Mouse (Mus musculus) intestine, embryonic 16.5 days (tissue): Measurements from ENCODE around the gene Clint1. TPM values are rescaled to one million over a fixed set of nuclear protein-coding genes. Genes with fewer than 3 reads are reported as not detected.

Experiments used
- ATAC-seq: fragments of 200-750 bp; cut with Nextera tagmentation; 2 replicates; pipeline ENCODE4 v1.8.0; 2017; ENCODE audit warnings: moderate TSS enrichment, moderate library complexity
- H3K27ac ChIP-seq: fragments of 300-500 bp; sonication (generic); 2 replicates; pipeline ENCODE4 v1.5.1; 2014; ENCODE audit warnings: mild to moderate bottlenecking, low read length
- H3K27me3 ChIP-seq: fragments of 300-500 bp; sonication (generic); replicated peaks from 2 replicates; pipeline ENCODE4 v1.6.1; 2014; ENCODE audit warnings: low read length, control low read depth, mixed read lengths; ENCODE audit not compliant: control insufficient read depth, insufficient read depth
- H3K36me3 ChIP-seq: fragments of 300-500 bp; sonication (generic); 2 replicates; pipeline ENCODE4 v1.6.1; 2014; ENCODE audit warnings: low read length, control low read depth; ENCODE audit not compliant: control insufficient read depth, insufficient read depth
- H3K4me1 ChIP-seq: fragments of 300-500 bp; sonication (generic); 2 replicates; pipeline ENCODE4 v1.6.1; 2014; ENCODE audit warnings: low read length, control low read depth, mixed read lengths; ENCODE audit not compliant: control insufficient read depth, insufficient read depth
- H3K4me2 ChIP-seq: fragments of 300-500 bp; sonication (generic); 2 replicates; pipeline ENCODE4 v1.6.1; 2014; ENCODE audit warnings: low read depth, low read length, control low read depth
- H3K4me3 ChIP-seq: fragments of 300-500 bp; sonication (generic); 2 replicates; pipeline ENCODE4 v1.5.1; 2014; ENCODE audit warnings: mild to moderate bottlenecking, low read length
- H3K9ac ChIP-seq: fragments of 300-500 bp; sonication (generic); 2 replicates; pipeline ENCODE4 v1.6.1; 2014; ENCODE audit warnings: low read depth, low read length
- H3K9me3 ChIP-seq: fragments of 300-500 bp; sonication (generic); 2 replicates; pipeline ENCODE4 v1.6.1; 2016; ENCODE audit warnings: low read length, control low read depth; ENCODE audit not compliant: control insufficient read depth
- WGBS: fragments of 180-500 bp; shearing (Covaris S2); extraction: QIAGEN DNeasy Blood & Tissue Kit; methylation state at CpG from one replicate; pipeline ENCODE4 v1.1.7; 2014; 5-methylcytosine and 5-hydroxymethylcytosine counted together
- polyA plus RNA-seq: library from polyadenylated mRNA; unstranded; fragments of >200 nt; fragmentation: Nextera tagmentation; extraction: Ambion mirVana; gene quantifications from 2 replicates; pipeline ENCODE4 v1.2.1, GENCODE M21; 2015

The Clint1 gene
- polyA plus RNA-seq = 101 and 114 TPM in 2 replicates

- peak; percentile 86 for ATAC-seq
- H3K27me3 ChIP-seq = no peaks in the 10 kb centered on the region
- peaks cover 35% of the 10 kb centered on the region for H3K4me1 ChIP-seq
- H3K9me3 ChIP-seq = no peaks in the 10 kb centered on the region
- H3K9ac ChIP-seq = peak within 1 kb of the TSS; percentile 94
- under 1% methylated on average over 51 of the region's 57 CpGs for WGBS
- H3K27ac ChIP-seq = peak within 1 kb of the TSS; percentile 90
- H3K4me2 ChIP-seq = peak within 1 kb of the TSS; percentile 58
- H3K36me3 ChIP-seq = no peaks in the 10 kb centered on the region
- H3K4me3 ChIP-seq = peak within 1 kb of the TSS; percentile 85
Observed at GRCm38 (mm10) chr11:45851516-45852123, at the start of gene Clint1. Clint1 (plus strand) TSS chr11:45852051.

DNA sequence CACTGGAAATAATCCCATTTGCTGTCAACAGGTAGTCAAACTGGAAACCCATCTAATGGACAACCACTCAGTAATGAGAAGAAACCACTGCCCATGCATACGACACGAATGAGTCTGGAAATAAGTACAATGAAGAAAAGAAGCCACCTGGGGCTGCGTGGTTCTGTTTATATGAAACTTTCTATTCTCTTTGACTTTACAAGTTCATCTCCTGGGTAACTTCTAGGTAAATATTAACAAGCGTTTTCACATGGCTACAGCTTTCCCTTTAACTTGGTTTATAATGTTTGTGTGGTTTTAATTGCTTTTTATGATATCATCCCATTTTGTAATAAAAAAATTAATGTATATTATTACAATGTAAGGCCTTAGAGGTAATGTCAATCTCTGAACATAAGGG lies 47.8 kb upstream of the Clint1 start:
- 65% methylated on average over 4 of the region's 4 CpGs for WGBS

GRCm38 (mm10) chr11:45805312-45805772 lies 46.5 kb upstream of the Clint1 start:
- ATAC-seq = peak; percentile 92
- Histone ChIP-seq H3K4me2 (0 out of 2 replicates have a peak overlapping the region, but pooled peaks have one; percentile 21), H3K27me3 (no peaks in the 10 kb centered on the region), H3K9ac (no peak overlapping the region), H3K9me3 (no peaks in the 10 kb centered on the region), H3K36me3 (no peaks in the 10 kb centered on the region), H3K4me1 (peaks cover 9% of the 10 kb centered on the region), H3K4me3 (no peak overlapping the region), H3K27ac (peak overlapping the region; percentile 85)
- WGBS = 49% methylated on average over 6 of the region's 6 CpGs

More for the DNA sequence above, 47.8 kb upstream of the Clint1 start:
- H3K4me1 ChIP-seq = peaks cover 15% of the 10 kb centered on the region
- H3K4me2 ChIP-seq = no peak overlapping the region
- no peaks in the 10 kb centered on the region for H3K36me3 ChIP-seq
- H3K27ac ChIP-seq = peak overlapping the region; percentile 4; the same call in 1 of the 2 replicates
- no peaks in the 10 kb centered on the region for H3K9me3 ChIP-seq
- ATAC-seq = no peak
- H3K9ac ChIP-seq = no peak overlapping the region
- H3K4me3 ChIP-seq = no peak overlapping the region
- no peaks in the 10 kb centered on the region for H3K27me3 ChIP-seq

DNA sequence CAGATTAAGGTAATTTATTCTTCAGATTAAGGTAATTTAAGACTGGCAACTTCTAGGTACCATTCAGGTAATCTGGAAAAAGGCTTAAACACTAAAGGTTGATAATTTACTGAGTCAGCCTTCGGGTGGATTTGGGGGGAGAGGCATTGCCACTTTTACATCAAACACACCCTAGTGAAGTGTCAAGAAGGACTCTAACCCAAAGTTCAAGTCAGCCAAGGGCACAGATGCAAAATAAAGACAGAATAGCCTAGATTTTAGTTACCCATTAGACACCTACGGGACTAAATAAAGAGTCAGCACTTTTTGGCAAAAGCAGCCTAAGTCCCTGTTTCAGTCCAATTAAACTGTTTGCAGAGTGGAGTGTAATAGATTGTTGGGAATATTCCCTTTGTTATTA lies 46.0 kb upstream of the Clint1 start:
- Histone ChIP-seq H3K4me1 (peaks cover 5% of the 10 kb centered on the region; the same call in 1 of the 2 replicates), H3K4me3 (no peak overlapping the region), H3K9me3 (no peaks in the 10 kb centered on the region), H3K27me3 (no peaks in the 10 kb centered on the region), H3K9ac (no peak overlapping the region), H3K4me2 (peak overlapping the region; percentile 21; the same call in 1 of the 2 replicates), H3K36me3 (no peaks in the 10 kb centered on the region), H3K27ac (peak overlapping the region; percentile 85)
- no peak for ATAC-seq
- 59% methylated on average over 2 of the region's 2 CpGs for WGBS

DNA sequence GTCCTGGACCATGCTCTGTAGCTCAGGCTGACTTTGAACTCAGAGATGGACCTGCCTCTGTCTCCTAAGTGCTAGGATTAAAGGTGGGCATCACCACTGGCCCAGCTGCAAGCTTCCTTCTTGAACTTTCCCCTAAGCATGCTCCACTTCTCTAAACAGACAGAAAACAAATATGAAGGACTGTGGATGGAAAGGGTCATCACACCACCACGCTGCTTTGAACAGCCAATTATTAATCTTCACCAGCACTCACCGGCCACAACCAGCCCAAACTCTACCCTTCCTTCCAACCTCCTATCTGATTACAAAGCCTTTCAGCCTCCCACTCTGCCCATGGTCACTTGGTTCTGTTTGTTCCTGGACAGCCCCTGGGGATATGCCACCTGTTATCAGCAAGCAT lies 45.6 kb upstream of the Clint1 start:
- Histone ChIP-seq H3K36me3 (no peaks in the 10 kb centered on the region), H3K4me3 (no peak overlapping the region), H3K9me3 (no peaks in the 10 kb centered on the region), H3K27ac (peak overlapping the region; percentile 85), H3K4me1 (peaks cover 5% of the 10 kb centered on the region; the same call in 1 of the 2 replicates), H3K27me3 (no peaks in the 10 kb centered on the region), H3K9ac (0 out of 2 replicates have a peak overlapping the region, but pooled peaks have one; percentile 18), H3K4me2 (peak overlapping the region; percentile 8; the same call in 1 of the 2 replicates)
- WGBS = 60% methylated on average over 2 of the region's 2 CpGs
- no peak for ATAC-seq

GRCm38 (mm10) chr11:45806809-45807208 lies 45.0 kb upstream of the Clint1 start:
- Histone ChIP-seq H3K4me1 (peaks cover 5% of the 10 kb centered on the region; the same call in 1 of the 2 replicates), H3K9me3 (no peaks in the 10 kb centered on the region), H3K9ac (0 out of 2 replicates have a peak overlapping the region, but pooled peaks have one; percentile 18), H3K4me2 (0 out of 2 replicates have a peak overlapping the region, but pooled peaks have one; percentile 8), H3K36me3 (no peaks in the 10 kb centered on the region), H3K27ac (peak overlapping the region; percentile 85; the same call in 1 of the 2 replicates), H3K4me3 (no peak overlapping the region), H3K27me3 (no peaks in the 10 kb centered on the region)
- no peak for ATAC-seq
- 95% methylated on average over 3 of the region's 3 CpGs for WGBS

DNA sequence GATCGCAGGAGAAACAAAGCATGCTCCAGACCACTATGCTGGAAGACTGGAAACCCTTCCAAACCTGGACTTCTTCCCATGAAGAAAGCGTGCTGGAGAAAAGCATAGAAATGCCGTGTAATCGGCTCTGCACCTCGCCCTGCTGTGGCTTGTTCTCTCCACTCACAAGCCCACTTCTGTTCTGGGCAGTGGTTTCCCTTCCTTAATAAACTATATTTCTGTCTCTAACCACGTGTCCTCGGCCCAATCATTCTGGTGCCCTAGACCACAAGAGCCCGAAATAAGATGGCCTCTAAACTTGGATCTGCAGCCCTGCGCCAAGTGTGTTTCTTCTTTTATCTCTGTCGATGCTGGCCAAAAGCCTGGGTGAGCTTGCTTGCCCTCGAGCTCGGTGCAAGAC lies 44.0 kb upstream of the Clint1 start:
- no peaks in the 10 kb centered on the region for H3K36me3 ChIP-seq
- no peak overlapping the region for H3K9ac ChIP-seq
- 82% methylated on average over 12 of the region's 12 CpGs for WGBS
- no peak overlapping the region for H3K4me2 ChIP-seq
- H3K27me3 ChIP-seq = no peaks in the 10 kb centered on the region
- H3K27ac ChIP-seq = peak overlapping the region; percentile 30; the same call in 1 of the 2 replicates
- ATAC-seq = no peak
- H3K9me3 ChIP-seq = no peaks in the 10 kb centered on the region
- peaks cover 5% of the 10 kb centered on the region; the same call in 1 of the 2 replicates for H3K4me1 ChIP-seq
- no peak overlapping the region for H3K4me3 ChIP-seq

- Histone ChIP-seq H3K27me3 (no peaks in the 10 kb centered on the region), H3K4me3 (no peak overlapping the region), H3K9ac (0 out of 2 replicates have a peak overlapping the region, but pooled peaks have one; percentile 1), H3K4me1 (peaks cover 5% of the 10 kb centered on the region; the same call in 1 of the 2 replicates), H3K4me2 (peak overlapping the region; percentile 24; the same call in 1 of the 2 replicates), H3K36me3 (no peaks in the 10 kb centered on the region), H3K9me3 (no peaks in the 10 kb centered on the region), H3K27ac (peak overlapping the region; percentile 92)
- WGBS = 50% methylated on average over 5 of the region's 5 CpGs
- ATAC-seq = peak; percentile 56
Observed at GRCm38 (mm10) chr11:45809424-45809823, 42.4 kb upstream of the Clint1 start.

GRCm38 (mm10) chr11:45810056-45810455 lies 41.8 kb upstream of the Clint1 start:
- no peak; the same call in none of the 2 replicates for ATAC-seq
- WGBS = 56% methylated on average over 6 of the region's 6 CpGs
- H3K36me3 ChIP-seq = no peaks in the 10 kb centered on the region
- peak overlapping the region; percentile 92 for H3K27ac ChIP-seq
- H3K4me1 ChIP-seq = peaks cover 5% of the 10 kb centered on the region; the same call in 1 of the 2 replicates
- no peaks in the 10 kb centered on the region for H3K27me3 ChIP-seq
- peak overlapping the region; percentile 2; the same call in 1 of the 2 replicates for H3K4me2 ChIP-seq
- H3K9ac ChIP-seq = 0 out of 2 replicates have a peak overlapping the region, but pooled peaks have one; percentile 16
- H3K4me3 ChIP-seq = no peak overlapping the region
- no peaks in the 10 kb centered on the region for H3K9me3 ChIP-seq
